ENCODE assay signal across 17 mouse cellular contexts in genomic region chr10:96921181-96921580, GRCm38 (mm10).
"Had no signal": no experiment of that assay in that cellular context is flagged by ENCODE, and none has a peak within 500 bp of the region (broad histone marks: within the 10 kb centered on the region; RNA-seq: fewer than 3 reads in every experiment).

No protein-coding gene starts in this region.

- H3K4me3 ChIP-seq: limb, embryonic 10.5 days; liver, embryonic 15.5 days; midbrain, embryonic 10.5 days; midbrain, embryonic 15.5 days; neural tube, embryonic 13.5 days had no signal

- ATAC-seq: hindbrain, postnatal 0 days; lung, postnatal 0 days; midbrain, embryonic 15.5 days had no signal

- H3K4me2 ChIP-seq: liver, embryonic 11.5 days; liver, embryonic 15.5 days; midbrain, embryonic 15.5 days; neural tube, embryonic 13.5 days had no signal

- DNase-seq: kidney, adult 11 months; kidney, adult 9 months; kidney, postnatal 36 days; lung, adult 2 months; lung, postnatal 36 days; thymus, adult 18-20 months; thymus, postnatal 14 days had no signal

- H3K4me1 ChIP-seq: liver, embryonic 15.5 days; midbrain, embryonic 10.5 days; midbrain, embryonic 15.5 days; neural tube, embryonic 13.5 days had no signal

- H3K9ac ChIP-seq: liver, embryonic 15.5 days; midbrain, embryonic 15.5 days; neural tube, embryonic 13.5 days had no signal

- H3K36me3 ChIP-seq: liver, embryonic 15.5 days; midbrain, embryonic 10.5 days; midbrain, embryonic 15.5 days; neural tube, embryonic 13.5 days had no signal

- H3K27me3 ChIP-seq: liver, embryonic 15.5 days; midbrain, embryonic 15.5 days; neural tube, embryonic 13.5 days had no signal

- H3K27ac ChIP-seq: hindbrain, postnatal 0 days; kidney, postnatal 0 days; limb, embryonic 10.5 days; liver, embryonic 15.5 days; midbrain, embryonic 10.5 days; midbrain, embryonic 15.5 days; neural tube, embryonic 13.5 days; stomach, postnatal 0 days had no signal
